Mouse (Mus musculus) lung, postnatal 0 days (tissue): ENCODE data around the gene Sox30. TPM values are rescaled to one million over a fixed set of nuclear protein-coding genes. Genes with fewer than 3 reads are reported as not detected.
A peak's percentile ranks its signal among the peaks of the same experiment; 100 is the strongest.

ENCODE experiments used
- ATAC-seq: fragments of 200-750 bp; cut with Nextera tagmentation; 2 replicates; pipeline ENCODE4 v1.8.0; 2017; ENCODE audit warnings: moderate library complexity
- DNase-seq: peaks from one replicate; pipeline ENCODE4 v3.0.0-alpha.2; 2016; ENCODE audit warnings: low spot score
- H3K27ac ChIP-seq: fragments of 300-500 bp; sonication (generic); 2 replicates; pipeline ENCODE4 v1.5.1; 2014; ENCODE audit warnings: antibody characterized with exemption, mild to moderate bottlenecking, low read length, mixed read lengths
- H3K27me3 ChIP-seq: fragments of 300-500 bp; sonication (generic); replicated peaks from 2 replicates; pipeline ENCODE4 v1.6.1; 2014; ENCODE audit warnings: low read length, mixed read lengths; ENCODE audit not compliant: insufficient read depth
- H3K36me3 ChIP-seq: fragments of 300-500 bp; sonication (generic); 2 replicates; pipeline ENCODE4 v1.6.1; 2014; ENCODE audit warnings: low read length, mixed read lengths; ENCODE audit not compliant: insufficient read depth
- H3K4me1 ChIP-seq: fragments of 300-500 bp; sonication (generic); 2 replicates; pipeline ENCODE4 v1.6.1; 2014; ENCODE audit warnings: antibody characterized with exemption, low read depth, low read length, mixed read lengths; ENCODE audit not compliant: insufficient read depth
- H3K4me2 ChIP-seq: fragments of 300-500 bp; sonication (generic); replicated peaks from 2 replicates; pipeline ENCODE4 v1.6.1; 2014; ENCODE audit warnings: low read depth, mild to moderate bottlenecking, low read length, moderate library complexity, mixed read lengths
- H3K4me3 ChIP-seq: fragments of 300-500 bp; sonication (generic); 2 replicates; pipeline ENCODE4 v1.5.1; 2014; ENCODE audit warnings: low read depth, low read length
- H3K9ac ChIP-seq: fragments of 300-500 bp; sonication (generic); replicated peaks from 2 replicates; pipeline ENCODE4 v1.6.1; 2014; ENCODE audit warnings: low read depth, mild to moderate bottlenecking
- H3K9me3 ChIP-seq: fragments of 300-500 bp; sonication (generic); 2 replicates; pipeline ENCODE4 v1.6.1; 2016; ENCODE audit warnings: low read length, mixed read lengths
- CTCF ChIP-seq: IDR thresholded peaks from 2 replicates; pipeline ENCODE4 v1.5.1; 2016; ENCODE audit warnings: antibody characterized with exemption, mild to moderate bottlenecking
- EP300 ChIP-seq: IDR thresholded peaks from 2 replicates; pipeline ENCODE4 v1.6.1; 2016; ENCODE audit warnings: antibody characterized with exemption, mild to moderate bottlenecking, control low read depth
- WGBS: fragments of 180-500 bp; shearing (Covaris S2); extraction: QIAGEN DNeasy Blood & Tissue Kit; methylation state at CpG from one replicate; pipeline ENCODE4 v1.1.7; 2014; 5-methylcytosine and 5-hydroxymethylcytosine counted together
- polyA plus RNA-seq: library from polyadenylated mRNA; unstranded; fragments of >200 nt; fragmentation: Nextera tagmentation; extraction: Ambion mirVana; gene quantifications from 2 replicates; pipeline ENCODE4 v1.2.1, GENCODE M21; 2015

Sox30 gene
- polyA plus RNA-seq, 1 experiment from 2014 or later = 0.11 TPM

DNA sequence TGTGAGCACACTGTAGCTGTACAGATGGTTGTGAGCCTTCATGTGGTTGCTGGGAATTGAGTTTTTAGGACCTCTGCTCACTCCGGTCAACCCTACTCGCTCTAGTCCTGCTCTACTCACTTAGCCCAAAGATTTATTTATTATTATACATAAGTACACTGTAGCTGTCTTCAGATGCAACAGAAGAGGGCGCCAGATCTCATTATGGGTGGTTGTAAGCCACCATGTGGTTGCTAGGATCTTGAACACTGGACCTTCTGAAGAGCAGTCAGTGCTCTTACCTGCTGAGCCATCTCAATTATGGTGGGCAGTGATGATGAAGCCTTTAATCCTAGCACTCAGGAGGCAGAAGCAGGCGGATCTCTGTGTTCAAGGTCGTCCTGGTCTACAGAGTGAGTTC lies 20.1 kb upstream of the Sox30 start:
- ATAC-seq (no peak), DNase-seq (no peak)
- TF ChIP-seq EP300 (no peak), CTCF (no peak; the same call in 1 of the 2 replicates)
- H3K27me3 ChIP-seq = no peaks in the 10 kb centered on the region
- no peak overlapping the region for H3K9ac ChIP-seq
- no peak overlapping the region for H3K4me3 ChIP-seq
- H3K27ac ChIP-seq = no peak overlapping the region
- 81% methylated on average over 5 of the region's 5 CpGs for WGBS
- no peaks in the 10 kb centered on the region for H3K4me1 ChIP-seq
- H3K4me2 ChIP-seq = no peak overlapping the region
- no peaks in the 10 kb centered on the region for H3K9me3 ChIP-seq
- H3K36me3 ChIP-seq = no peaks in the 10 kb centered on the region

- Histone ChIP-seq H3K27me3 (no peaks in the 10 kb centered on the region), H3K27ac (no peak overlapping the region), H3K4me1 (no peaks in the 10 kb centered on the region), H3K36me3 (no peaks in the 10 kb centered on the region), H3K4me2 (no peak overlapping the region), H3K9me3 (no peaks in the 10 kb centered on the region), H3K4me3 (no peak overlapping the region), H3K9ac (no peak overlapping the region)
- no peak for TF ChIP-seq CTCF
- no peak for TF ChIP-seq EP300
- WGBS = 74% methylated on average over 4 of the region's 4 CpGs
- DNase-seq (peak; percentile 7), ATAC-seq (no peak)
These were observed 13.2 kb upstream of the Sox30 start for GRCm38 (mm10) chr11:45966896-45967295.

DNA sequence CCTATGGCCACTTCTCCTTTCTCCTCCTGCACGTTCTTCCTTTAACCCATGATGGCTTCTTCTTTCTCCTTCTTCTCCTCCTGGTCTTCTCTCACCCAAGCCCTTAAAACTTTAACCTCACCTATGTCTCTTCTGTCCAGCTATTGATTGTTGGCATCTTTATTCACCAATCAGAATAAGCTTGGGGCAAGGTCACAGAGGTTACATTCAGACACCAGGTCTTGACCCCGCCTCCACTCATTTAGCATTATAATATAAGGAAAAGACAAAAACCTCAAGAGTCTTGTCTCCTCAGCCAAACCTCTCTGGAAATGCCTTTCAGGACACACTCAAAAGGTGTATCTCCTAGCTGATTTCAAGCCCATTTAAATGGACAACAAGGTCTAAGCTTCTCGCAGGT lies 11.6 kb upstream of the Sox30 start:
- Histone ChIP-seq H3K27ac (no peak overlapping the region), H3K36me3 (no peaks in the 10 kb centered on the region), H3K4me1 (no peaks in the 10 kb centered on the region), H3K4me3 (no peak overlapping the region), H3K4me2 (no peak overlapping the region), H3K9ac (no peak overlapping the region), H3K27me3 (no peaks in the 10 kb centered on the region), H3K9me3 (no peaks in the 10 kb centered on the region)
- DNase-seq (no peak), ATAC-seq (no peak)
- WGBS = 94% methylated on average over 3 of the region's 3 CpGs
- TF ChIP-seq CTCF = no peak
- no peak for TF ChIP-seq EP300

GRCm38 (mm10) chr11:45973635-45974034 lies 6.5 kb upstream of the Sox30 start:
- Histone ChIP-seq H3K4me2 (no peak overlapping the region), H3K9me3 (no peaks in the 10 kb centered on the region), H3K27me3 (no peaks in the 10 kb centered on the region), H3K36me3 (no peaks in the 10 kb centered on the region), H3K4me1 (no peaks in the 10 kb centered on the region), H3K4me3 (no peak overlapping the region), H3K27ac (no peak overlapping the region), H3K9ac (no peak overlapping the region)
- DNase-seq (no peak), ATAC-seq (no peak)
- 78% methylated on average over 5 of the region's 5 CpGs for WGBS
- no peak for TF ChIP-seq EP300

- H3K4me2 ChIP-seq = no peak overlapping the region
- no peak overlapping the region for H3K27ac ChIP-seq
- TF ChIP-seq EP300 (no peak), CTCF (no peak)
- no peak for ATAC-seq
- no peaks in the 10 kb centered on the region for H3K4me1 ChIP-seq
- H3K9me3 ChIP-seq = no peaks in the 10 kb centered on the region
- no peaks in the 10 kb centered on the region for H3K27me3 ChIP-seq
- no peak overlapping the region for H3K9ac ChIP-seq
- H3K4me3 ChIP-seq = no peak overlapping the region
- no peak for DNase-seq
- WGBS = 82% methylated on average over 8 of the region's 8 CpGs
- no peaks in the 10 kb centered on the region for H3K36me3 ChIP-seq
These were observed 5.6 kb upstream of the Sox30 start for GRCm38 (mm10) chr11:45974466-45974865.

- Histone ChIP-seq H3K36me3 (no peaks in the 10 kb centered on the region), H3K27me3 (no peaks in the 10 kb centered on the region), H3K4me3 (no peak overlapping the region), H3K9me3 (no peaks in the 10 kb centered on the region), H3K9ac (no peak overlapping the region), H3K4me2 (no peak overlapping the region), H3K4me1 (0 out of 2 replicates have a peak, but pooled peaks cover 5% of the 10 kb centered on the region), H3K27ac (no peak overlapping the region)
- DNase-seq (no peak), ATAC-seq (no peak)
- TF ChIP-seq EP300 (no peak), CTCF (no peak)
- 77% methylated on average over 3 of the region's 3 CpGs for WGBS
These were observed 4.0 kb upstream of the Sox30 start for GRCm38 (mm10) chr11:45976061-45976460.

DNA sequence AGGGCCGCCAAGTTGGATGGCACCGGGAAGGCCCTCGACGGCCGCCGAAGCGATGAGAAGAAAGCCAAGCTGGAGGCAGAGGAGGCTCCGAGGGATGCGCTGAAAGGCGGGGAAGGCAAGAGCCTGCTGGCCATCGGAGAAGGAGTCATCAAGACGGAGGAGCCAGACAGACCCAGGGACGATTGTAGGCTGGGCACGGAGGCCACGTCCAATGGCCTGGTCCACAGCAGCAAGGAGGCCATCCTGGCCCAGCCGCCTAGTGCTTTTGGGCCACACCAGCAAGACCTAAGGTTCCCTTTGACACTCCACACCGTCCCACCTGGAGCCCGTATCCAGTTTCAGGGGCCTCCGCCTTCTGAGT lies 763 bp downstream of the Sox30 start:
- Histone ChIP-seq H3K27ac (no peak overlapping the region), H3K27me3 (no peaks in the 10 kb centered on the region), H3K4me3 (peak overlapping the region; percentile 52), H3K36me3 (no peaks in the 10 kb centered on the region), H3K9me3 (no peaks in the 10 kb centered on the region), H3K4me2 (peak overlapping the region; percentile 93), H3K9ac (peak overlapping the region; percentile 66; the same call in 1 of the 2 replicates), H3K4me1 (0 out of 2 replicates have a peak, but pooled peaks cover 5% of the 10 kb centered on the region)
- TF ChIP-seq EP300 (no peak), CTCF (no peak)
- 0 out of 2 replicates have a peak, but pooled peaks have one; percentile 6 for ATAC-seq
- WGBS = 50% methylated on average over 19 of the region's 19 CpGs
- DNase-seq = peak; percentile 10
